Mouse (Mus musculus) ES-E14 (cell line): ENCODE results near the gene Syn2.

Experiments
- HCFC1 ChIP-seq: IDR thresholded peaks from 2 replicates; pipeline ENCODE4 v1.6.1; 2012; ENCODE audit warnings: low read length, inconsistent platforms, borderline replicate concordance; ENCODE audit not compliant: insufficient read depth
- MAFK ChIP-seq: IDR thresholded peaks from 2 replicates; pipeline ENCODE4 v1.6.1; 2014; ENCODE audit warnings: mild to moderate bottlenecking, low read depth, low read length, inconsistent platforms; ENCODE audit not compliant: insufficient read depth
- ZC3H11A ChIP-seq: IDR thresholded peaks from 2 replicates; pipeline ENCODE4 v1.6.1; 2012; ENCODE audit warnings: low read depth, mild to moderate bottlenecking, inconsistent platforms, low read length, borderline replicate concordance
- ZNF384 ChIP-seq: IDR thresholded peaks from 2 replicates; pipeline ENCODE4 v1.6.1; 2012; ENCODE audit warnings: low read depth, low read length, inconsistent platforms

GRCm38 (mm10) chr6:115136156-115136555, 1.5 kb downstream of the Syn2 start:
- TF ChIP-seq ZC3H11A (no peak), ZNF384 (no peak), HCFC1 (no peak), MAFK (no peak)
